Mouse (Mus musculus) spleen, embryonic (tissue): ENCODE measurements around the gene Serpinf1.
"Not testable (repeated sequence)": the region's sequence is repeated elsewhere in the genome, so short reads cannot be mapped to it uniquely, and the experiment has no call there.

Experiments used
- CTCF ChIA-PET: fragments of 350-600 bp; sonication (Branson Sonifier 250); formaldehyde crosslinking; loops from one replicate; lab custom pipeline; 2022; lab: Charles Lee

Serpinf1 gene

GRCm38 (mm10) chr11:75424459-75424858 lies 2.0 kb upstream of the Serpinf1 start:
- CTCF ChIA-PET = no interaction called here

- CTCF ChIA-PET = no interaction called here
Measured at GRCm38 (mm10) chr11:75424033-75424432, 1.5 kb upstream of the Serpinf1 start.

- CTCF ChIA-PET = no interaction called here
Measured at GRCm38 (mm10) chr11:75423091-75423490, 590 bp upstream of the Serpinf1 start.

GRCm38 (mm10) chr11:75421375-75422012 lies 1.0 kb downstream of the Serpinf1 start:
- CTCF ChIA-PET = no interaction called here

- CTCF ChIA-PET = no interaction called here
Measured at GRCm38 (mm10) chr11:75420810-75421374, 1.6 kb downstream of the Serpinf1 start.

- CTCF ChIA-PET = no interaction called here
Measured at GRCm38 (mm10) chr11:75420037-75420436, 2.5 kb downstream of the Serpinf1 start.

- CTCF ChIA-PET = no interaction called here
Measured at GRCm38 (mm10) chr11:75415994-75416393, 6.5 kb downstream of the Serpinf1 start.

GRCm38 (mm10) chr11:75415096-75415495 lies 7.4 kb downstream of the Serpinf1 start:
- CTCF ChIA-PET = no interaction called here

GRCm38 (mm10) chr11:75410591-75410990 lies 11.9 kb downstream of the Serpinf1 start:
- CTCF ChIA-PET = interaction anchor here (0.5 to 0.6 kb wide), 2 partner anchors 45 to 71 kb away, joined by 5 to 15 read pairs; no protein-coding TSS in a partner anchor

GRCm38 (mm10) chr11:75409679-75410575 lies 12.6 kb downstream of the Serpinf1 start:
- CTCF ChIA-PET = interaction anchor here (0.5 to 0.6 kb wide), 4 partner anchors 46 to 670 kb away, joined by 3 to 15 read pairs (median 9); no protein-coding TSS in a partner anchor

GRCm38 (mm10) chr11:75406865-75407264 lies 15.6 kb downstream of the Serpinf1 start:
- CTCF ChIA-PET = interaction anchor here (0.6 to 1.4 kb wide), 4 partner anchors 10 to 638 kb away, joined by 3 to 7 read pairs (median 6); no protein-coding TSS in a partner anchor

GRCm38 (mm10) chr11:75406104-75406503 lies 16.4 kb downstream of the Serpinf1 start:
- CTCF ChIA-PET = interaction anchor here (1.4 kb wide), 1 partner anchor 9 kb away, joined by 5 read pairs; no protein-coding TSS in a partner anchor

- CTCF ChIA-PET = interaction anchor here (0.6 kb wide), 1 partner anchor 194 kb away, joined by 3 read pairs; no protein-coding TSS in a partner anchor
Measured at GRCm38 (mm10) chr11:75404801-75405200, 17.7 kb downstream of the Serpinf1 start.

- CTCF ChIA-PET = interaction anchor here (1.1 kb wide), 1 partner anchor 84 kb away, joined by 3 read pairs; the partner anchor contains the start of gene Prpf8
Measured at GRCm38 (mm10) chr11:75403301-75404052, 19.0 kb downstream of the Serpinf1 start.

GRCm38 (mm10) chr11:75402271-75402690 lies 20.2 kb downstream of the Serpinf1 start:
- CTCF ChIA-PET = interaction anchor here (0.6 to 1.2 kb wide), 3 partner anchors 51 to 85 kb away, joined by 3 read pairs; partner anchors contain the start of gene Prpf8

GRCm38 (mm10) chr11:75400099-75400498 lies 22.4 kb downstream of the Serpinf1 start:
- CTCF ChIA-PET = no interaction called here

- CTCF ChIA-PET = no interaction called here
Measured at GRCm38 (mm10) chr11:75399411-75399841, 23.1 kb downstream of the Serpinf1 start.

GRCm38 (mm10) chr11:75397452-75397851 lies 25.0 kb downstream of the Serpinf1 start:
- CTCF ChIA-PET = interaction anchor here (1.4 kb wide), 1 partner anchor 9 kb away, joined by 5 read pairs; no protein-coding TSS in a partner anchor

GRCm38 (mm10) chr11:75395611-75396010 lies 26.9 kb downstream of the Serpinf1 start:
- CTCF ChIA-PET = no interaction called here

- CTCF ChIA-PET = interaction anchor here (0.6 kb wide), 1 partner anchor 13 kb away, joined by 3 read pairs; no protein-coding TSS in a partner anchor
Measured at GRCm38 (mm10) chr11:75383529-75383928, 39.0 kb downstream of the Serpinf1 start.

GRCm38 (mm10) chr11:75378786-75379185 lies 43.7 kb downstream of the Serpinf1 start:
- CTCF ChIA-PET = not testable (repeated sequence)
